22 mouse cellular contexts compared by ENCODE assay signal in genomic region chr11:57151674-57152073, GRCm38 (mm10).
DNase-seq lines count a peak whose midpoint lies in the region; TF ChIP-seq lines count a peak whose summit lies in the region.
"Had no signal": no experiment of that assay in that cellular context is flagged by ENCODE, and none has a peak within 500 bp of the region (broad histone marks: within the 10 kb centered on the region; RNA-seq: fewer than 3 reads in every experiment).

No protein-coding gene starts in this region.

- H3K4me3 ChIP-seq in embryonic fibroblast, embryonic 13.5 days (ENCODE audit: insufficient read depth, low read length), result no peak overlapping the region
- H3K4me3 ChIP-seq: embryonic facial prominence, embryonic 12.5 days; hindbrain, embryonic 10.5 days; hindbrain, embryonic 15.5 days; limb, embryonic 13.5 days had no signal

- peak; percentile 10 for DNase-seq in kidney, postnatal 14 days
- no peak for DNase-seq in kidney, adult 9 months
- DNase-seq in lung, postnatal 10 days, result peak; percentile 25
- no peak for DNase-seq in lung, adult 18-20 months
- peak; percentile 5 to 33 for DNase-seq in lung, postnatal 4 days
- DNase-seq in cerebellum, postnatal 10 days, result no peak
- DNase-seq: adrenal gland, postnatal 10 days; cerebellum, adult 8-10 months; cerebellum, postnatal 36 days; embryo, embryonic 11 days; forebrain, postnatal 0 days; gastrocnemius, postnatal 10 days; kidney, adult 11 months; right cerebral cortex, adult 18-20 months; right cerebral cortex, postnatal 4 days; thymus, adult 2 months; thymus, postnatal 36 days had no signal

- no peak for TF ChIP-seq CTCF in embryonic fibroblast, embryonic 13.5 days (IDR thresholded peaks at IDR 0.05; ENCODE audit: borderline replicate concordance, insufficient read depth, low read length)

- no peaks in the 10 kb centered on the region for H3K4me1 ChIP-seq in embryonic fibroblast, embryonic 13.5 days (ENCODE audit: control insufficient read depth, insufficient read depth, low read length)
- H3K4me1 ChIP-seq: embryonic facial prominence, embryonic 12.5 days; limb, embryonic 13.5 days had no signal

- peak overlapping the region; percentile 47; the same call in 1 of the 2 replicates for H3K27ac ChIP-seq in embryonic fibroblast, embryonic 13.5 days (ENCODE audit: insufficient read depth, low read length)
- H3K27ac ChIP-seq: embryonic facial prominence, embryonic 12.5 days; hindbrain, embryonic 10.5 days; hindbrain, embryonic 15.5 days; limb, embryonic 13.5 days had no signal

- TF ChIP-seq POLR2A in embryonic fibroblast, embryonic 13.5 days (IDR thresholded peaks at IDR 0.05; ENCODE audit: low read depth, low read length), result no peak

Comparison
In these comparisons a context has a peak if more than half of its experiments do, and no peak if none do; other contexts are left out.
1. DNase-seq: peak in kidney, postnatal 14 days (single experiment), lung, postnatal 10 days (single experiment) and lung, postnatal 4 days (2 of 2); none in kidney, adult 9 months (single experiment), lung, adult 18-20 months (0 of 2) and cerebellum, postnatal 10 days (0 of 2).